Mouse (Mus musculus): Measurements from ENCODE around the gene Nxph3. TPM values are rescaled to one million over a fixed set of nuclear protein-coding genes. Genes with fewer than 3 reads are reported as not detected.

Gene Nxph3
- polyA plus RNA-seq (2015; fragmentation: Nextera tagmentation; extraction: Ambion mirVana): 0.74 and 0.79 TPM in 2 replicates

- no peaks in the 10 kb centered on the region for H3K36me3 ChIP-seq
- H3K4me2 ChIP-seq: peak within 1 kb of the TSS; percentile 97
- H3K27me3 ChIP-seq: peaks cover 49% of the 10 kb centered on the region
- peak; percentile 52 for ATAC-seq (ENCODE audit: low read depth)
- peaks cover 50% of the 10 kb centered on the region for H3K4me1 ChIP-seq (replicated peaks)
- peak within 1 kb of the TSS; percentile 53 for H3K4me3 ChIP-seq
- H3K9ac ChIP-seq: peak within 1 kb of the TSS; percentile 69
- WGBS: under 1% methylated on average over 63 of the region's 66 CpGs
- no peaks in the 10 kb centered on the region for H3K9me3 ChIP-seq
- no peak within 1 kb of the TSS for H3K27ac ChIP-seq (replicated peaks)
Measured at GRCm38 (mm10) chr11:95514298-95514861, at the start of gene Nxph3. Gene Nxph3 (minus strand): TSS chr11:95514570.

GRCm38 (mm10) chr11:95563849-95564248 is 49.5 kb upstream of the Nxph3 start:
- Histone ChIP-seq H3K9me3 (no peaks in the 10 kb centered on the region), H3K9ac (no peak overlapping the region), H3K4me2 (no peak overlapping the region), H3K4me1 (replicated peaks) (peaks cover 19% of the 10 kb centered on the region), H3K4me3 (no peak overlapping the region), H3K27me3 (no peaks in the 10 kb centered on the region), H3K27ac (replicated peaks) (no peak overlapping the region), H3K36me3 (no peaks in the 10 kb centered on the region)
- no peak for ATAC-seq (ENCODE audit: low read depth)
- WGBS: 96% methylated on average over 5 of the region's 5 CpGs

- H3K4me3 ChIP-seq: no peak overlapping the region
- peaks cover 8% of the 10 kb centered on the region for H3K4me1 ChIP-seq (replicated peaks)
- no peak for ATAC-seq (ENCODE audit: low read depth)
- no peaks in the 10 kb centered on the region for H3K36me3 ChIP-seq
- H3K9me3 ChIP-seq: no peaks in the 10 kb centered on the region
- no peak overlapping the region for H3K27ac ChIP-seq (replicated peaks)
- WGBS: 85% methylated on average over 3 of the region's 3 CpGs
- H3K9ac ChIP-seq: no peak overlapping the region
- H3K4me2 ChIP-seq: no peak overlapping the region
- H3K27me3 ChIP-seq: no peaks in the 10 kb centered on the region
Measured at GRCm38 (mm10) chr11:95560773-95561172, 46.4 kb upstream of the Nxph3 start.

GRCm38 (mm10) chr11:95559761-95560160 is 45.4 kb upstream of the Nxph3 start:
- H3K27me3 ChIP-seq: no peaks in the 10 kb centered on the region
- no peaks in the 10 kb centered on the region for H3K9me3 ChIP-seq
- no peak overlapping the region for H3K4me2 ChIP-seq
- H3K36me3 ChIP-seq: no peaks in the 10 kb centered on the region
- WGBS: 65% methylated on average over 2 of the region's 2 CpGs
- H3K27ac ChIP-seq (replicated peaks): no peak overlapping the region
- no peak overlapping the region for H3K9ac ChIP-seq
- H3K4me1 ChIP-seq (replicated peaks): peaks cover 8% of the 10 kb centered on the region
- no peak for ATAC-seq (ENCODE audit: low read depth)
- H3K4me3 ChIP-seq: no peak overlapping the region

GRCm38 (mm10) chr11:95557719-95558118 is 43.3 kb upstream of the Nxph3 start:
- Histone ChIP-seq H3K4me3 (no peak overlapping the region), H3K9me3 (no peaks in the 10 kb centered on the region), H3K27ac (replicated peaks) (no peak overlapping the region), H3K4me2 (no peak overlapping the region), H3K36me3 (no peaks in the 10 kb centered on the region), H3K4me1 (replicated peaks) (peaks cover 8% of the 10 kb centered on the region), H3K27me3 (no peaks in the 10 kb centered on the region), H3K9ac (no peak overlapping the region)
- WGBS: 45% methylated on average over 6 of the region's 6 CpGs
- ATAC-seq (ENCODE audit: low read depth): no peak

GRCm38 (mm10) chr11:95557032-95557431 is 42.7 kb upstream of the Nxph3 start:
- Histone ChIP-seq H3K9ac (no peak overlapping the region), H3K36me3 (no peaks in the 10 kb centered on the region), H3K4me3 (no peak overlapping the region), H3K4me2 (no peak overlapping the region), H3K9me3 (no peaks in the 10 kb centered on the region), H3K4me1 (replicated peaks) (peaks cover 8% of the 10 kb centered on the region), H3K27me3 (no peaks in the 10 kb centered on the region), H3K27ac (replicated peaks) (no peak overlapping the region)
- 79% methylated on average over 6 of the region's 6 CpGs for WGBS
- no peak for ATAC-seq (ENCODE audit: low read depth)

DNA sequence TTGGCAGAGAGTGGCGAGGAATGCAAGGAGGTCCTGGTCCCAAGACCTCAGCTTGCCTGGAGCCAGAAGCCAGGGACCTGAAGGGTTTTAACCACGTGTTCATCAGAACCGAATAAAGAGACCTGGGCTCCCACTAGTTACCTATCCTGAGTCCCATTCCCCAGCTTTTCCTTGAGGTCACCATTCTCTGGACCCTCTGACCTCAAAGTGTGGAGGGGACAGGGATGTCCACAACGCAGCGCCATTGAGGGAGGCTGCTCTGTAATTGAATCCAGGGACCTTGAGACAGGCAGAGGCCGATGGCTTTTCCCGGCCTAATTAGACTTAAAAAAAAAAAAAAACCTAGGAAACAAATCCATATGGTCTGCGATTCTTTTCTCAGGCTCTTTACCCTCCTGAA is 40.9 kb upstream of the Nxph3 start:
- no peaks in the 10 kb centered on the region for H3K9me3 ChIP-seq
- H3K27ac ChIP-seq (replicated peaks): no peak overlapping the region
- H3K4me3 ChIP-seq: no peak overlapping the region
- H3K4me1 ChIP-seq (replicated peaks): peaks cover 8% of the 10 kb centered on the region
- no peak overlapping the region for H3K4me2 ChIP-seq
- H3K36me3 ChIP-seq: no peaks in the 10 kb centered on the region
- H3K9ac ChIP-seq: no peak overlapping the region
- H3K27me3 ChIP-seq: no peaks in the 10 kb centered on the region
- no peak for ATAC-seq (ENCODE audit: low read depth)
- 55% methylated on average over 8 of the region's 8 CpGs for WGBS

DNA sequence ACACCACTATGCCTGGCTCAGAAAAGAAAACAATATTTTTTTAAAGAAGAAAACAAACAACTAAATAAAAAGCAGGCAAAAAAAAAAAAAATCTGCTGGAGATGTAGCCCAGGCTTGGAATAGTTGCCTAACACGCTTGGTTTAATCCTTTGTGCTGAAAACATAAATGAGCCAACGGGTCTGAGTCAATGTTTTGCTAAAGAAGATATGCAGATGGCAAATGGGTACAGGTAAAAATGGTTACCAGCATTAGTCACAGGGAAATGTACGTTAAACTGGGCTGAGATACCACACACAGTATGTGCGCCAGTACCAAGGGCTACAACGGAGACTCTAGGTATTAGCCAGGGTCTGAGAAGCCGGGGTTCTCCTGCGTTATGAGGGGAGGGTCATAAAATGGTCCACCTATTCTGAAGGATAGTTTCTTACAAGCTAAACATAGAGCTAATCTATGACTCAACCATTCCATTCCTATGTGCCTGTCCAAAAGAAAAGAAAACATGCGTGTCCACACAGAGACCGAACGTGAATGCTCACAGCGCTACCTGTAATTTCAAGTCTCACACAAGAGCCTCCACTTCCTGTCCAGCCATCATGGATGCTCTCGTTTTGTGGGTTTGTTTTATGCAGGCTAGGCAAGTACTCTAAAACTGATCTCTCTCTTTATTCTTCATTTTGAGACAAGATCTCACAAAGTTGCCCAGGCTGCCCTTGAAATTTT is 36.1 kb upstream of the Nxph3 start:
- Histone ChIP-seq H3K4me3 (no peak overlapping the region), H3K9ac (no peak overlapping the region), H3K27ac (replicated peaks) (no peak overlapping the region), H3K36me3 (no peaks in the 10 kb centered on the region), H3K4me1 (replicated peaks) (no peaks in the 10 kb centered on the region), H3K4me2 (no peak overlapping the region), H3K27me3 (no peaks in the 10 kb centered on the region; the same call in 1 of the 2 replicates), H3K9me3 (no peaks in the 10 kb centered on the region)
- ATAC-seq (ENCODE audit: low read depth): no peak
- 87% methylated on average over 12 of the region's 12 CpGs for WGBS

- ATAC-seq (ENCODE audit: low read depth): no peak
- Histone ChIP-seq H3K4me1 (replicated peaks) (0 out of 2 replicates have a peak, but pooled peaks cover 3% of the 10 kb centered on the region), H3K27ac (replicated peaks) (no peak overlapping the region), H3K4me3 (no peak overlapping the region), H3K4me2 (no peak overlapping the region), H3K9me3 (no peaks in the 10 kb centered on the region), H3K36me3 (no peaks in the 10 kb centered on the region), H3K9ac (no peak overlapping the region), H3K27me3 (no peaks in the 10 kb centered on the region; the same call in 1 of the 2 replicates)
- 66% methylated on average over 10 of the region's 10 CpGs for WGBS
Measured at GRCm38 (mm10) chr11:95546021-95546782, 31.8 kb upstream of the Nxph3 start.

DNA sequence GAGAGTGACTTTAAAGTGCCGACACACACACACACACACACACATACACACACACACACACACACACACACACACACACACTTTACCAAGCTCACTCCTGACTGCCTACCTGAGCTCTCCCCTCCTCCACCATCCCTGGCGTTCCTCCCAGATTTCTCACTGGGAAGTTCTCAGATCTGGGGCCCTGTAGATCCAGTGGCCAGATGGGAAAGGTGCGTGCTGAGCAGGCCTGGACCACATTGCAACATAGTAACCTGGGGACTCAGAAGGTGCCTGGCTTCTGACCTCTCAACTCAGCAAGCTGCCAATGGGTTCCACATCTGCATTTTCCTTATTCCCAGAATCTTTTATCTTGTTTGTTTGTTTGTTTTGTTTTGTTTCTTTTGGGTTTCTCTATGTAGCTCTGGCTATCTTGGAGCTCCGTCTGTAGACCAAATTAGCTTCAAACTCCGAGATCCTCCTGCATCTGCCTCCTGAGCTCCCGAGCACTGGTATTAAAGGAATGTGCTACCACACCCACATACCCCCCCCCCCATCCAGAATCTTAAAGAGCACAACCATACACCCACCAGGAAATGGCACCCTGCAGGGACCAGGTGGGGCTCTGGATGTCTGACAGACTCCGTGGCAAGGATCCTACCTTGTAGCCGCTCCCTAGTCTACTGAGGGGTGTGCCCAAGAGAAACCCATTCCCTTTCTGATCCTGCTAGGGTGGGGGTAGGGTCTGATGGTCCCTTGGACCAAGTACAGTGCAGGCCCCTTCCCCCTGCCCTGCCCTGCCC is 30.4 kb upstream of the Nxph3 start:
- Histone ChIP-seq H3K4me1 (replicated peaks) (peaks cover 16% of the 10 kb centered on the region), H3K27ac (replicated peaks) (no peak overlapping the region), H3K4me3 (no peak overlapping the region), H3K9me3 (no peaks in the 10 kb centered on the region), H3K9ac (no peak overlapping the region), H3K27me3 (no peaks in the 10 kb centered on the region; the same call in 1 of the 2 replicates), H3K36me3 (no peaks in the 10 kb centered on the region), H3K4me2 (no peak overlapping the region)
- 81% methylated on average over 8 of the region's 8 CpGs for WGBS
- no peak for ATAC-seq (ENCODE audit: low read depth)

GRCm38 (mm10) chr11:95540637-95541385 is 26.4 kb upstream of the Nxph3 start:
- Histone ChIP-seq H3K9ac (no peak overlapping the region), H3K9me3 (no peaks in the 10 kb centered on the region), H3K27ac (replicated peaks) (no peak overlapping the region), H3K4me3 (no peak overlapping the region), H3K27me3 (no peaks in the 10 kb centered on the region), H3K36me3 (no peaks in the 10 kb centered on the region), H3K4me2 (0 out of 2 replicates have a peak overlapping the region, but pooled peaks have one; percentile 16), H3K4me1 (replicated peaks) (peaks cover 32% of the 10 kb centered on the region)
- no peak for ATAC-seq (ENCODE audit: low read depth)
- 35% methylated on average over 18 of the region's 18 CpGs for WGBS
